Mouse (Mus musculus) mammary gland, adult 2 months (tissue): ENCODE data around the gene Gm4985. TPM values are rescaled to one million over a fixed set of nuclear protein-coding genes. Genes with fewer than 3 reads are reported as not detected.

ENCODE experiments used
- polyA plus RNA-seq: library from polyadenylated mRNA; depleted of rRNA; stranded (reverse); fragments of >200 nt; gene quantifications from 2 replicates; pipeline ENCODE4 v1.2.3, GENCODE M21; 2012; ENCODE audit warnings: low replicate concordance; rRNA removed

Gene Gm4985
- polyA plus RNA-seq = not detected in 2 replicates

GRCm38 (mm10) chrX:23958834-23959233 is at the start of gene Gm4985:
TSS of gene Gm4985 (minus strand) at chrX:23958934.

Other genes with a start within 250 kb of the Gm4985 start
- gene Gm4907, start 76.4 kb downstream of the Gm4985 start, polyA plus RNA-seq = not detected in 2 replicates